Mouse (Mus musculus) lung, adult 2 months (tissue): ENCODE measurements around the gene Zfyve19. TPM values are rescaled to one million over a fixed set of nuclear protein-coding genes. Genes with fewer than 3 reads are reported as not detected.

Source experiments
- DNase-seq: peaks from one replicate; pipeline ENCODE4 v3.0.0; 2022
- H3K4me1 ChIP-seq: fragments of 200-500 bp; 2 replicates; pipeline ENCODE4 v1.6.1; 2011; ENCODE audit warnings: low read length; ENCODE audit not compliant: control insufficient read depth, insufficient read depth
- H3K4me3 ChIP-seq: fragments of 200-500 bp; replicated peaks from 2 replicates; pipeline ENCODE3; 2011; ENCODE audit warnings: low read depth, mild to moderate bottlenecking, control low read depth, low read length; ENCODE audit errors: extremely low read depth
- CTCF ChIP-seq: fragments of 200-500 bp; IDR thresholded peaks from 2 replicates; pipeline ENCODE4 v1.5.1; 2011; ENCODE audit warnings: mild to moderate bottlenecking, low read length, control low read depth; ENCODE audit not compliant: insufficient read depth
- POLR2A ChIP-seq: fragments of 200-500 bp; IDR thresholded peaks from 2 replicates; pipeline ENCODE4 v1.6.1; 2011; ENCODE audit warnings: low read depth, mild to moderate bottlenecking, control low read depth, low read length, borderline replicate concordance; ENCODE audit errors: extremely low read depth
- WGBS: fragments of 180-500 bp; shearing (Covaris S2); methylation state at CpG from one replicate; pipeline ENCODE4 v1.1.7; 2018; 5-methylcytosine and 5-hydroxymethylcytosine counted together
- polyA plus RNA-seq: library from polyadenylated mRNA; depleted of rRNA; stranded (reverse); fragments of >200 nt; gene quantifications from 2 replicates; pipeline ENCODE4 v1.2.3, GENCODE M21; 2012

The Zfyve19 gene
- polyA plus RNA-seq, 1 experiment: 36.1 TPM

- peak; percentile 34 for DNase-seq
- peaks cover 2% of the 10 kb centered on the region; the same call in 1 of the 2 replicates for H3K4me1 ChIP-seq
- TF ChIP-seq CTCF (no peak), POLR2A (no peak)
- no peak overlapping the region for H3K4me3 ChIP-seq
- WGBS: 29% methylated on average over 13 of the region's 13 CpGs
Observed at GRCm38 (mm10) chr2:119172862-119173576, 35.4 kb upstream of the Zfyve19 start.

- WGBS: 72% methylated on average over 8 of the region's 8 CpGs
Observed at GRCm38 (mm10) chr2:119173991-119174651, 34.3 kb upstream of the Zfyve19 start, which contains the start of gene Gm14137. Gene Gm14137 (plus strand): TSS chr2:119174509.

GRCm38 (mm10) chr2:119174866-119175265 is 33.6 kb upstream of the Zfyve19 start:
- TF ChIP-seq CTCF: no peak
- TF ChIP-seq POLR2A: no peak
- no peak for DNase-seq
- 81% methylated on average over 14 of the region's 14 CpGs for WGBS
- Histone ChIP-seq H3K4me1 (0 out of 2 replicates have a peak, but pooled peaks cover 2% of the 10 kb centered on the region), H3K4me3 (no peak overlapping the region)

More at GRCm38 (mm10) chr2:119173991-119174651, 34.3 kb upstream of the Zfyve19 start, which contains the start of gene Gm14137:
- TF ChIP-seq CTCF (no peak), POLR2A (no peak)
- 0 out of 2 replicates have a peak, but pooled peaks cover 2% of the 10 kb centered on the region for H3K4me1 ChIP-seq
- no peak within 1 kb of the TSS for H3K4me3 ChIP-seq
- no peak for DNase-seq

GRCm38 (mm10) chr2:119175614-119176013 is 32.8 kb upstream of the Zfyve19 start:
- H3K4me3 ChIP-seq: no peak overlapping the region
- 0 out of 2 replicates have a peak, but pooled peaks cover 2% of the 10 kb centered on the region for H3K4me1 ChIP-seq
- no peak for DNase-seq
- WGBS: 43% methylated on average over 6 of the region's 6 CpGs
- TF ChIP-seq CTCF (no peak), POLR2A (no peak)

- no peak overlapping the region for H3K4me3 ChIP-seq
- WGBS: 66% methylated on average over 3 of the region's 3 CpGs
- TF ChIP-seq CTCF: no peak
- TF ChIP-seq POLR2A: no peak
- 0 out of 2 replicates have a peak, but pooled peaks cover 2% of the 10 kb centered on the region for H3K4me1 ChIP-seq
- no peak for DNase-seq
Observed at GRCm38 (mm10) chr2:119176761-119177160, 31.7 kb upstream of the Zfyve19 start.

DNA sequence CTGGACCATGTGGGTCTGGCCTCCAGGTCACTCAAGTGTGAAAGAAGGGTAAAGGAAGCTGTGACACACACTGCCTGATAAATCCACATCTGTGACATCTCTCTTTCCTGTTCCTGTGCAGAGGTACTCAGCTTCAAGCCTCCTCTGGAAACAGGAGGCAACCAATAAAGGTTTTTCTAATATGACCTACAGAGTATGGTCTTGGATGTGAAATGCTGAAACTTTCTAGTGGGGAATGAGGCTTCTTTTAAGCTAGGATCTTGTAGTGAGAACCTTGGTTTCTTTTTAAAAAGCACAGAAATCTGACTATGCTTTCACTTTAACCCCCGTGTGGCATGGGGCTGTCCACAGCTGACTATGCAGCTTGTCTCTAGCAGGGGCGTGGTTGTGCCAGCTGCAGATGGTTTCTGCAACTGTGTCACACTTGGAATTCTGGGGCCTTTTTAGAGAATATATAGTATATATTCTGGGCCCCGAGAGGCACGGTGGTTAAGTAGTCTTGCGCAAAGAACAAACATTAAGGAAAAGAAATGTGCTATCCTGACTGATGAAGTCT is 31.0 kb upstream of the Zfyve19 start:
- TF ChIP-seq CTCF (no peak), POLR2A (no peak)
- DNase-seq: no peak
- Histone ChIP-seq H3K4me1 (0 out of 2 replicates have a peak, but pooled peaks cover 2% of the 10 kb centered on the region), H3K4me3 (no peak overlapping the region)
- 72% methylated on average over 5 of the region's 5 CpGs for WGBS

DNA sequence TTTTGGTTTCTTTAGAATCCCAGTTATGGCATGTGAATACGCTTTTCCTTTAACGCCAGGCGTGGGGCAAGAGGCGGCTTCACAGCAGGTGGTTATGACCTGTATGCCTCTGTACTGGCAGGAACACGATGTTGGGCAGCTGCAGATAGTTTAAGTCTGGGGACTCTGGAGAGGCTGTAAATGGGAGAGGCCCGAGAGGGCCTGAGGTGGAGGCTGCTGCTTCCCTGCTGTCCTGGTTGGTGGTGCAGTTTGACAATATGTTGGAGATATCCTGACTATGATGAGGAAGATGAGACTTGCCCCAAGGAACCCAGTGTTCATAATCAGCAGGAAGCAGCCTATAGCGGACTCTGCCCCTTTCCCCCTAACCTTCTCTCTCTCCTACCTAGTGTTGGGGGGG is 25.5 kb upstream of the Zfyve19 start:
- 93% methylated on average over 7 of the region's 7 CpGs for WGBS
- no peak for DNase-seq
- no peaks in the 10 kb centered on the region for H3K4me1 ChIP-seq
- no peak for TF ChIP-seq CTCF
- no peak for TF ChIP-seq POLR2A
- no peak overlapping the region for H3K4me3 ChIP-seq

- Histone ChIP-seq H3K4me1 (peaks cover 3% of the 10 kb centered on the region), H3K4me3 (peak overlapping the region; percentile 43)
- peak; percentile 85 for TF ChIP-seq CTCF
- TF ChIP-seq POLR2A: no peak
- 5% methylated on average over 15 of the region's 15 CpGs for WGBS
- DNase-seq: peak; percentile 88
Observed at GRCm38 (mm10) chr2:119189029-119189710, 19.2 kb upstream of the Zfyve19 start.

DNA sequence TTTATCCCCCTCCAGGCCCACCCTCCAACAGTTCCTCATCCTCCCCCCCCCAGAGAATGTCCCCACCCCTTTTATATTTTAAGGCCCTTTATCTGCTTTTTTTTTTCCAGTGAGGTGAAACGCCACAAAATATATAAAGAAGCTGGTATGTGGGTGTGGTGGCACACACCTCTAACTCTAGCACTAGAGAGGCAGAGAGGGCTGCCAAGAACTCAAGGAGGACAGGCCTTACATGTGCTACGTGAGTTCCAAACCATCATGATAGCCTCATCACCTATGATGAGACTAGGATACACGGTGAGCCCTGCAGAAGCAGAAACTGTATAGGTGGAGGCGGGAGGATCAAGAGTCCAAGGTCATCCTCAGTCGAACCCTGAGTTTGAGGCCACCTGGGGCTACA is 17.4 kb upstream of the Zfyve19 start:
- WGBS: 61% methylated on average over 5 of the region's 5 CpGs
- Histone ChIP-seq H3K4me1 (peaks cover 3% of the 10 kb centered on the region), H3K4me3 (no peak overlapping the region)
- DNase-seq: no peak
- no peak for TF ChIP-seq CTCF
- no peak for TF ChIP-seq POLR2A
